Mouse (Mus musculus) stomach, postnatal 0 days (tissue): ENCODE data around the gene Comt.

Experiments
- CTCF ChIP-seq: IDR thresholded peaks from 2 replicates; pipeline ENCODE4 v1.5.1; 2016; ENCODE audit warnings: antibody characterized with exemption, low read depth, mild to moderate bottlenecking, moderate library complexity
- EP300 ChIP-seq: optimal IDR thresholded peaks from 2 replicates; pipeline ENCODE3; 2016; ENCODE audit warnings: antibody characterized with exemption

DNA sequence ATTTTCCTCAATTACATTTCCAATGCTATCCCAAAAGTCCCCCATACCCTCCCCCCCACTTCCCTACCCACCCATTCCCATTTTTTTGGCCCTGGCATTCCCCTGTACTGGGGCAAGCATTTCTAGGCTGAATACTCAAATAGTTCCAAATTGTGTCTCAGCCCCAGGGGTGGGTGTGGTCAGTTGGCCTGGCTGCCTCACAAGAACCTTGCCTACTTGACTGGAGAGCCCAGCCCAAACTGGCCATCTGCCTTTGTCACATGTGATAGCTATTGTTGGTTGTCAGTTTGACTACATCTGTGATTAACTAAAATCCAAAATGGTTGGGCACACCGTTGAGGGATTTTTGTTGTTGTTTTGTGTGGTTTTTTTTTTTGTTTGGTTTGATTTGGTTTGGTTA, 69.7 kb downstream of the Comt start:
- no peak for TF ChIP-seq CTCF
- no peak for TF ChIP-seq EP300
